1 mouse cellular context compared by ENCODE assay signal in genomic region chr19:7562601-7563129, GRCm38 (mm10).
TF ChIP-seq lines count a peak whose summit lies in the region.

No protein-coding gene starts in this region.

TF ChIP-seq in myocyte, 11 proteins besides CTCF, POLR2A, EP300 and RAD21 (continued from another document):
- no peak for TF ChIP-seq TCF3 (IDR thresholded peaks at IDR 0.05; ENCODE audit: insufficient read length, low read depth)
- TF ChIP-seq USF1 (IDR thresholded peaks at IDR 0.05; ENCODE audit: low read depth), result no peak
- no peak for TF ChIP-seq MYOD1 (IDR thresholded peaks at IDR 0.05; ENCODE audit: control insufficient read depth in 1 of 3, insufficient read length in 2 of 3, low read depth in 2 of 3)
- TF ChIP-seq CEBPB (IDR thresholded peaks at IDR 0.05; ENCODE audit: insufficient read depth, poor library complexity, severe bottlenecking), result no peak
